8 mouse cellular contexts compared by ENCODE assay signal in the genomic region with DNA sequence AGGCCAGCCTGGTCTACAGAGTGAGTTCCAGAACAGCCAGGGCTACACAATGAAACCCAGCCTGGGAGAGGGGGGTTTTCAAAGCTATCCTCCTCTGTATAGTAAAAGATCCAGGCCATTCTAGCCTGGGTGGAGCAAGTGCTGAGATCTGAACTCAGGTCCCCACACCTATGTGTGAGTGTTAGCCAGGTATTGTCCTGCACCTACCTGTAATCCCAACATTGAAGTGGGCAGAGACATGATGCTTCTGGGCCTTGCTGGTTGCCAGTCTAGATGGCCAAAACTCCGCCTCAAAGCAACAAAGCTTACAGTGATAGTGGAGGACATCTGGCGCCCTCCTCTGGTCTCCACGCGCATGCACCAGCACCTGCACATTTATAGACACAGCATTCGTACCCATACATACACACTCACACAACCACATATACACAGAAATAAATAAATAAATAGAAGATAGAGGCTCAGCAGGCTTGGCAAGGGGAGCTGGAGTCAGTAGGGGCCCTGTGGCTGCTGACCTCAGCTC. TPM values are rescaled to one million over a fixed set of nuclear protein-coding genes. Genes with fewer than 3 reads are reported as not detected.
DNase-seq lines count a peak whose midpoint lies in the region; TF ChIP-seq lines count a peak whose summit lies in the region.
"Had no signal": no experiment of that assay in that cellular context is flagged by ENCODE, and none has a peak within 500 bp of the region (broad histone marks: within the 10 kb centered on the region; RNA-seq: fewer than 3 reads in every experiment).

No protein-coding gene starts in this region.

- no peak overlapping the region for H3K4me3 ChIP-seq in layer of hippocampus, adult 2 months
- no peak overlapping the region for H3K4me3 ChIP-seq in lung, adult 2 months (replicated peaks; ENCODE audit: extremely low read depth, low read depth, low read length)

- no peak for TF ChIP-seq POLR2A in lung, adult 2 months (IDR thresholded peaks at IDR 0.05; ENCODE audit: borderline replicate concordance, extremely low read depth, low read depth, low read length)

- no peak overlapping the region for H3K27ac ChIP-seq in layer of hippocampus, adult 2 months
- H3K27ac ChIP-seq: macrophage had no signal

- peak; percentile 77 for TF ChIP-seq CTCF in layer of hippocampus, adult 2 months (conservative IDR thresholded peaks at IDR 0.05)
- peak; percentile 80 for TF ChIP-seq CTCF in lung, adult 2 months (IDR thresholded peaks at IDR 0.05; ENCODE audit: insufficient read depth, low read length)

- DNase-seq in layer of hippocampus, adult 2 months (ENCODE audit: low spot score in 2 of 2) = peak in 1 of 2 experiments; percentile 29
- no peak for DNase-seq in layer of hippocampus, adult 9-10 months (ENCODE audit: low spot score)
- peak; percentile 16 for DNase-seq in Muller cell, postnatal 12 days (ENCODE audit: inconsistent ontology term)
- DNase-seq in c-Kit-positive CD71-negative TER-119-negative erythroid progenitor cells, embryonic 14.5 days (ENCODE audit: low read depth) = peak; percentile 35
- DNase-seq in heart, postnatal 4 days = peak; percentile 56
- DNase-seq in lung, adult 2 months = peak; percentile 31
- DNase-seq in T-cell, adult 2 months (ENCODE audit: low spot score) = no peak

- 83% methylated on average over 5 of the region's 5 CpGs for WGBS in lung, adult 2 months

- H3K4me1 ChIP-seq in lung, adult 2 months (ENCODE audit: control insufficient read depth, insufficient read depth, low read length) = no peaks in the 10 kb centered on the region

RNA-seq across cellular contexts. Expression of a gene that starts 28.3 kb away (rescaled TPM):
- not detected for total RNA-seq in layer of hippocampus, adult 2 months (2021)
- not detected for total RNA-seq in heart, postnatal 4 days (2021)
- polyA plus RNA-seq in lung, adult 2 months (2012; rRNA removed) = not detected in 2 replicates
- polyA plus RNA-seq: macrophage had no signal

RNA-seq across cellular contexts. Expression of a gene that starts 47.5 kb away (rescaled TPM):
- total RNA-seq in layer of hippocampus, adult 2 months (2021) = 100 to 1,000 TPM; 142 to 160 TPM
- 10 to 100 TPM; 42.1 to 51.7 TPM for total RNA-seq in heart, postnatal 4 days (2021)
- polyA plus RNA-seq in lung, adult 2 months (2012; rRNA removed) = 45.3 and 67.5 TPM in 2 replicates

Comparison
In these comparisons a context has a peak if more than half of its experiments do, and no peak if none do; other contexts are left out.
1. DNase-seq: peak in Muller cell, postnatal 12 days (single experiment), c-Kit-positive CD71-negative TER-119-negative erythroid progenitor cells, embryonic 14.5 days (single experiment), heart, postnatal 4 days (single experiment) and lung, adult 2 months (single experiment); none in layer of hippocampus, adult 9-10 months (single experiment) and T-cell, adult 2 months (single experiment).